Mouse (Mus musculus): ENCODE data around the gene Arhgef5. TPM values are rescaled to one million over a fixed set of nuclear protein-coding genes. Genes with fewer than 3 reads are reported as not detected.

The Arhgef5 gene
- polyA plus RNA-seq, 2 experiments: 1.3 to 2.3 TPM

DNA sequence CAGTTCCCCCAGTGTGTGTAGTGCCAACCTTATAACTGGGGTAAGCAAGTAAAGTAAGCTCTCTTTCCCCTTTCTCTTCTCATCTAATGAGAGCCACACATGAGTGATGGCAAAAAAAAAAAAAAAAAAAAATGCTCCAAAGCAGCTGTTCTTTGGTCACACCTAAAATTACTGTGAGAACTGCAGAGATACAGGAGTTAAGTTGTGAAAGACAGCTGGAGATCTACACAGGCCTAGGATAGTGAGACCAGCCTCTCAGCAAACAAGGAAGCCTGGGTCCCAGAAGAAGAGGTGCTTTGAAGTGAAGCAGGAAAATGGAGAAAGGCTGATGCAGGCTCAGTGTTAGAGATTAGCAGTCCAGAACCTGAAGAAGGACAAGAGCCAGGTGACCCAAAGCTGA is 47.2 kb downstream of the Arhgef5 start:
- no peak overlapping the region for H3K9ac ChIP-seq (replicated peaks)
- H3K4me1 ChIP-seq (replicated peaks; ENCODE audit: control insufficient read depth in 2 of 2, insufficient read depth in 2 of 2, low read length in 1 of 2): no peaks in the 10 kb centered on the region
- H3K4me3 ChIP-seq (ENCODE audit: insufficient read depth in 1 of 2, low read depth in 2 of 2, low read length in 2 of 2): no peak overlapping the region
- H3K36me3 ChIP-seq (replicated peaks; ENCODE audit: control insufficient read depth, insufficient read depth, low read depth): no peaks in the 10 kb centered on the region
- no peaks in the 10 kb centered on the region for H3K27me3 ChIP-seq (ENCODE audit: control insufficient read depth, insufficient read depth, low read length)
- H3K9me3 ChIP-seq (ENCODE audit: control insufficient read depth, low read length): no peaks in the 10 kb centered on the region
- no peak for TF ChIP-seq CTCF (IDR thresholded peaks at IDR 0.05; ENCODE audit: low read depth)
- TF ChIP-seq EP300 (IDR thresholded peaks at IDR 0.05; ENCODE audit: low read depth): no peak
- no peak for DNase-seq (ENCODE audit: low read depth in 3 of 3, low spot score in 3 of 3)
- no peak overlapping the region for H3K4me2 ChIP-seq (ENCODE audit: low read depth)
- ATAC-seq (ENCODE audit: insufficient read depth): no peak
- H3K27ac ChIP-seq: no peak overlapping the region

DNA sequence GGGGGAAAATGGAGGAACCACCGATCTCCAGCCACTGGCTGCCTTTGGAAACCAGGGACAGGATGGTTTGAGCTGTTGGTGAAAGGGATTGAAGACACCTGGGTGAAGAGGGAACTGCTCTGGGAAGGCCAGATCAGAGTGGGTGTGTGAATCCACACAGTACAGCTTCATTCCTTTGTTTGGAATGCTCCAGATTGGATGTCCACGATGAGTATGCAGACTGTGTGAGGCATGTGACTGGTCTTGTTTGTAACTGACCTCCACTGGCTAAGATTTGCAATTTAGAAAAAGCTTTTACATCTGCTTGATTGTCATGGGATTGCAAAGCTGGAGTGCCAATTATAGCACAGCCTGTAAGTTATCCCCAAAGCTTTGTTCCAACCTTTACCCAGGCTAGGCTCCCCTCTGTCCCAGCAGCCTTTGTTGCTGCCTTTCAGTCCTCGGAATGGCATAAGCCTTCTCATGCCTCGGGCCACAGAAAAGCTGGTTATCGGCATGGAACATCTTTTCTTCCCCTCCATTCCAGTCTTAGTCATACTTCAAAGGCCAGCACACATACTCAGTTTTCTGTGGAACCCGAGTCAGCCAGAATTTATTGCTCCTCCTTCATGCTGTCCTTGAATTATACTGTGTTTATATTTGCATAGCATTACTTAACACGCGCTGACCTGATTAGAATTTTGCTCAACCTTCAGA is 47.7 kb downstream of the Arhgef5 start:
- TF ChIP-seq EP300 (IDR thresholded peaks at IDR 0.05; ENCODE audit: low read depth) (no peak), CTCF (IDR thresholded peaks at IDR 0.05; ENCODE audit: low read depth) (no peak)
- DNase-seq (ENCODE audit: low read depth in 3 of 3, low spot score in 3 of 3): no peak

DNA sequence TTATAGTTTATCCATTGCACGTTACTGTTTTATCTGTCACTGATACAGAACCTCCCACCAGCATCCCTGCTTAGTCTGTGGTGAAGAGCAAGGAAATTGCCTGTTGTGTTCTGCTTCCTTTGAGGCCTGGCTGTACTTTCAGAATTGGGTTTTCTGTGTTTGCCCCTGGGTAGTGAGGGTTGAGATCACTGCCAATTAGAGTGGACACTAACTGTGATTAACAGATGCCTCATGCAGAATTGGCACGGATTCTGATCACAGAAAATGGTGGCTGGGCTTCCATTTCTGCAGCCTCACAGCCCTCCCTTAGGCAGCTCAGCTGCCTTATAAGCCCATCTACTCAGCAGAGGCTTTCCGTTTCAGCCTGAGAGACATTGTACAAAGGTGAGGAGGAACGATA is 68.1 kb downstream of the Arhgef5 start:
- no peak overlapping the region for H3K27ac ChIP-seq
- WGBS (ENCODE audit: insufficient replicate concordance): 61% methylated on average over 4 of the region's 4 CpGs
- H3K9me3 ChIP-seq (ENCODE audit: control insufficient read depth, low read length): no peaks in the 10 kb centered on the region
- no peak overlapping the region for H3K4me3 ChIP-seq (ENCODE audit: insufficient read depth in 1 of 2, low read depth in 2 of 2, low read length in 2 of 2)
- no peak for ATAC-seq (ENCODE audit: insufficient read depth)
- H3K9ac ChIP-seq (replicated peaks): no peak overlapping the region
- H3K27me3 ChIP-seq (ENCODE audit: control insufficient read depth, insufficient read depth, low read length): no peaks in the 10 kb centered on the region
- H3K4me2 ChIP-seq (ENCODE audit: low read depth): no peak overlapping the region
- DNase-seq (ENCODE audit: low read depth in 3 of 3, low spot score in 3 of 3): no peak
- no peaks in the 10 kb centered on the region for H3K36me3 ChIP-seq (replicated peaks; ENCODE audit: control insufficient read depth, insufficient read depth, low read depth)
- no peaks in the 10 kb centered on the region for H3K4me1 ChIP-seq (replicated peaks; ENCODE audit: control insufficient read depth in 2 of 2, insufficient read depth in 2 of 2, low read length in 1 of 2)
- TF ChIP-seq EP300 (IDR thresholded peaks at IDR 0.05; ENCODE audit: low read depth) (no peak), CTCF (IDR thresholded peaks at IDR 0.05; ENCODE audit: low read depth) (no peak)

More for the DNA sequence above, 47.7 kb downstream of the Arhgef5 start:
- no peak overlapping the region for H3K4me3 ChIP-seq (ENCODE audit: insufficient read depth in 1 of 2, low read depth in 2 of 2, low read length in 2 of 2)
- H3K9me3 ChIP-seq (ENCODE audit: control insufficient read depth, low read length): no peaks in the 10 kb centered on the region
- WGBS (ENCODE audit: insufficient replicate concordance): 56% methylated on average over 8 of the region's 8 CpGs
- H3K27ac ChIP-seq: no peak overlapping the region
- H3K4me1 ChIP-seq (replicated peaks; ENCODE audit: control insufficient read depth in 2 of 2, insufficient read depth in 2 of 2, low read length in 1 of 2): no peaks in the 10 kb centered on the region
- ATAC-seq (ENCODE audit: insufficient read depth): no peak
- no peak overlapping the region for H3K4me2 ChIP-seq (ENCODE audit: low read depth)
- H3K9ac ChIP-seq (replicated peaks): no peak overlapping the region
- H3K36me3 ChIP-seq (replicated peaks; ENCODE audit: control insufficient read depth, insufficient read depth, low read depth): no peaks in the 10 kb centered on the region
- H3K27me3 ChIP-seq (ENCODE audit: control insufficient read depth, insufficient read depth, low read length): no peaks in the 10 kb centered on the region

DNA sequence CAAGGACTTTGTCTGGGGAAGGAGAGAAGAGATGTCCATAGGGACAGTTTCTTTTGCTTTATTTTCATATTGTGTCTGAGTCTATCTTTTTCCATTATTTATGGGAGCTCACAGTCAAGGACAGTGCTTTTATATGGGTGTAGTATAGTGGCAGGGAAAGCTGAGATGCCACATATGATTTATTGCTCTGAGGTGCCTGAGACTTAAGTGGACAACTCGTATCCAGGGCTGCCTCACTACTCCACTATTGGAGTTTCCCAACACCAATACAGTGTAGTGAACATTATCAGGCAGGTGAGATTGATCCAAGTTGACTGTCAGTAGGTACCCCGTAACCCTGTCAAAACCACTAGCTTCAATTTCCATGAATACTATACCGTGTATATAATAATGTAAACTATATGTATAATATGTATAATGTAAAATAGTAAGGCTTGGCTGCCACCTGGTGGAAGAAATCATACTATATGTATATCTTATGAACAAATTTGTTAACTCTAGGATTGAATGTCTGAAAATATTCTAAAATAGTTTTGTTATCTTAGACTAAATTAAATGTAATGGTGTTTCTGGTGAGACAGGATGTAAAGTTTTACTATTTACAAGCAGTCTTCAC is 70.3 kb downstream of the Arhgef5 start:
- 59% methylated on average over 3 of the region's 3 CpGs for WGBS (ENCODE audit: insufficient replicate concordance)
- Histone ChIP-seq H3K27me3 (ENCODE audit: control insufficient read depth, insufficient read depth, low read length) (no peaks in the 10 kb centered on the region), H3K4me1 (replicated peaks; ENCODE audit: control insufficient read depth in 2 of 2, insufficient read depth in 2 of 2, low read length in 1 of 2) (no peaks in the 10 kb centered on the region), H3K27ac (no peak overlapping the region), H3K4me2 (ENCODE audit: low read depth) (no peak overlapping the region), H3K9me3 (ENCODE audit: control insufficient read depth, low read length) (no peaks in the 10 kb centered on the region), H3K4me3 (ENCODE audit: insufficient read depth in 1 of 2, low read depth in 2 of 2, low read length in 2 of 2) (no peak overlapping the region), H3K36me3 (replicated peaks; ENCODE audit: control insufficient read depth, insufficient read depth, low read depth) (no peaks in the 10 kb centered on the region), H3K9ac (replicated peaks) (no peak overlapping the region)
- DNase-seq (ENCODE audit: low read depth in 3 of 3, low spot score in 3 of 3) (no peak), ATAC-seq (ENCODE audit: insufficient read depth) (no peak)
- TF ChIP-seq CTCF (IDR thresholded peaks at IDR 0.05; ENCODE audit: low read depth) (no peak), EP300 (IDR thresholded peaks at IDR 0.05; ENCODE audit: low read depth) (no peak)

DNA sequence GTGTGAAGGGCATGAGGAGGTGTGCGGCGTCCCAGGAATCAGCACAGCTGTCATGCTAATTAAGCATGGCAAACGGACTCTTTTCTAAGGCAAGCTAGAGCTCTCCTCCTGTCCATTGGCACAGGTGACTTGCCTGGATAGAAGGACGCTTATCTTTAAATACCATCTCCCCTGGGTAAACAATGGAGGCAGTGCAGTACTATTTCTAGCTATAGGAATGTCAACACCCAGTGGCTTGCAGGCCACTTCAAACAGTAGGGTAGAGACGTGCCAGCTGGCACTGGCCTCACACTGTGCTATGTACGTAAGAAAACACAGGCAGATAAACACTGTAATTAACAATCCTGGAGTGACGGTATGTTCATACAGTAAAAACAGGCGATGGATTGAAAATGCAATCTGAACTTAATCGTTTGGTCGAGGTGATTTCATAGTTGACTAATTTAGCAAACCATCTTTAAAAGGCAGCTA is 72.1 kb downstream of the Arhgef5 start:
- Histone ChIP-seq H3K27ac (no peak overlapping the region), H3K9ac (replicated peaks) (no peak overlapping the region), H3K9me3 (ENCODE audit: control insufficient read depth, low read length) (no peaks in the 10 kb centered on the region), H3K4me3 (ENCODE audit: insufficient read depth in 1 of 2, low read depth in 2 of 2, low read length in 2 of 2) (no peak overlapping the region), H3K4me1 (replicated peaks; ENCODE audit: control insufficient read depth in 2 of 2, insufficient read depth in 2 of 2, low read length in 1 of 2) (no peaks in the 10 kb centered on the region), H3K27me3 (ENCODE audit: control insufficient read depth, insufficient read depth, low read length) (no peaks in the 10 kb centered on the region), H3K4me2 (ENCODE audit: low read depth) (no peak overlapping the region), H3K36me3 (replicated peaks; ENCODE audit: control insufficient read depth, insufficient read depth, low read depth) (no peaks in the 10 kb centered on the region)
- no peak for TF ChIP-seq EP300 (IDR thresholded peaks at IDR 0.05; ENCODE audit: low read depth)
- 51% methylated on average over 10 of the region's 10 CpGs for WGBS (ENCODE audit: insufficient replicate concordance)
- no peak for DNase-seq (ENCODE audit: low read depth in 3 of 3, low spot score in 3 of 3)
- no peak for ATAC-seq (ENCODE audit: insufficient read depth)

Data from liver, embryonic 14.5 days (tissue).